Mouse (Mus musculus) 416B (cell line): Measurements from ENCODE around the gene Eml5.
A peak's percentile ranks its signal among the peaks of the same experiment; 100 is the strongest.

ENCODE experiments used
- DNase-seq: peaks from one replicate; pipeline ENCODE4 v3.0.0; 2011; ENCODE audit warnings: low read depth

Gene Eml5

DNA sequence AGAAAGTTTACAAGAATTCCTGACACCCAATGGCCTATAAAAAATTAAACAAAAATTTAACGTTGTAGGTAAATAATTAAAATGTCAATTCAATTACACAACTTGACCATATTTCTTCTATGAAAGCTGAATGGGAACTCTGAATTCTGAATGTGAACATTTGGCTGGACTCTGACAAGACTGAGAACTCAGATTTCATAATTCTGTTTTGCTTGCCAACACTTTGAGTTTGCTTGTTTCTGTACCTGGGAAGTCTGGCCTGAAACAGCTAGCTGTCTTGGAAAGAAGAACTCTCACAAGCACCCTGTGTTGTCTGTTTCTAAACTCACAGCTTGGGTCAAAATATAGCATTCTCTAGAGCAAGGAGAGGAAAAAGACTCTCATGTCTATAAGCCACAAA is 67.4 kb downstream of the Eml5 start:
- DNase-seq = no peak

DNA sequence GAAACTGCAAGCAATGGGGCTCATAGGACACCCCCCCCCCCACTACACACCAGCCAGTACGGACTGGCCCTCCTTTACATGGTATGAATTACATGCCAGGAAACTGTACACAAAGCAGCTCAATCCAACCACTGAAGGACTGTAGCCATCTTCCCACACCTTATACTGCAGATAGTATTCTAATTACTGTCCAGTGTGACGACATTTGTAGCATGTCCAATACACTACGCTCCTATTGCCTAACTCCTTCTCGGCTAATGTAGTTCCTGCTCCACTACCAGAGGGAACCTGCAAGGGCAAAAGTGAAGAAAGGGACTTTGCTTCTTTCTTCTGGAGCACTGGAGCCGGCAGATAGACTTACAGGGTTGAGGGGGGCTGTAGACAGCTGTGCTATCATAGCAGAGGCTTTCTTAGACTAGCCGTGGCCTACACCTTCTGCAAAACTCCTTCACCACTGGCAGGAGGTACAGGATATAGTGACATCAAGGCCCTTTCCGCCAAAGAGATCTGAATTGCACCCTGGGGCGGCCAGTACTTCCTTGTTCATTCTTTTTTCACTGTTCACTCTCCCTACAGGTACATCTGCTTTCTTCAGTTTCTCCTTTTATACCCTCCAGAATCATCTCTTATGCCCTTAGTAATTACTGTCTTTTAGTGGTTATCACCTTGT is 68.2 kb downstream of the Eml5 start:
- no peak for DNase-seq

DNA sequence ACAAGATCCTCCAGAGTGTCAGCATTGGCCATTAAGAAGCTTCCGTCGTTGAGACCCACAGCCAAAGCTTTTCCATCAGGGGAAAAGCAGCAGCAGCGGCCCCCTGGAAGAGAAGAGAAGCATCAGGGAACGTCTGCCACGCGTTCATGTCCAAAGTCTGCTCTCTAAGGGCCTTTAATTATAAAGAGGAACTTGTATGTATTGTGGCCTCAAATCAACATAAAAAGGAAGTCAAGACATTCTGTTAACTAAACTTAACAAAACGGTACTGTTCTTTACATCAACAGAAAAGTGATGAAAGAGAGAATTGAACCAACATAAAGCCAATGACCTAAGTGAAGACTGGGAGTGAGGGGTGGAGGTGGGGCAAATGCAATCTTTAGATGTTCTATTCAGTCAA is 70.2 kb downstream of the Eml5 start:
- DNase-seq = no peak

DNA sequence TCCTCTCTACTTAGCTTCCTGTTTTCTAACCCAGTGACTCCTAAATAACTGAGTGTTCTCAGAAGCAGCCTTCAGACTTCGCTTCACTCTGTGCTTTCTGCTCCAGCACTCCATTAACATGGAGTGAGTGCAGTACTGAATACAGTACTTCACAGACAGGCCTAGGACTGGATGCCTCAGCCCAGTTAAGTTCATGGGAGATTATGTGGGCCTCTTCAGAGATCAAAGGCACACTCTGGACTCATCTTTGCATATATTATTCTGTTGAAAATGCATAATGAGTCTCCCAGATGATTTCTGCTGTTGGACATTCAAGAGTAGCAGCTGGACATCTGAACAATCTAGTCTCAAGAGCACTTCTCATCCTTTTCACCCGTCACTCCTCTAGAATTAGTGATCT is 80.5 kb downstream of the Eml5 start:
- DNase-seq = no peak

DNA sequence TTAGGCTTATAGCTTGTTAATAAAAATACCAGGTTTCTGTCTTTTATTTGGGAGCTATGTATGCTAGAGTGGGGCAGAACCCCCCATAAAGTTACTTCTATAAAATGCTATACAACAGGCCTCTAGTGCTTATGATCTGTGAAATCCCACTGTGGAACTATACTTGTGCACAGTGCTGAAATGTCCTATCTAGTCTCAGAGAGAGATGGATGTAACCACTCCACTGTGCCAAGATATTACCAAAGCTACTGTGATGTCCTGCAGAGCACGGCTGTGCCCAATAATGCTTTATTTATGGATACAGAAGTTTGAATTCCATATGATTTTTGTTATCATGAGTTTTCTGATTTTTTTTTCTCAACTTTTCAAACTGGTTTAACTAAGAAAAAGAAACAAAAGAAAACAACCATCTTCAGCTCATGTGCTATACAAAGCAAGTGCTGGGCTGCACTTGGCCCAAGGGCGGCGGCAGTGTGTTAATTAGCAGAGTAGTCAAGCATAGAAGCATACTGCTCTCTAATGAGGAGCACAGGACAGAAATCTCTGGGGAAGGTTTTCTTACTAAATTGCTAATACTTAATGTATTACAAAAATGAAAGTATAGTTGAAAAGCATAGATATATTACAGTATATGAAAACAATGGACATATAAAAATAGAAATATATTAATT is 97.1 kb downstream of the Eml5 start:
- no peak for DNase-seq

DNA sequence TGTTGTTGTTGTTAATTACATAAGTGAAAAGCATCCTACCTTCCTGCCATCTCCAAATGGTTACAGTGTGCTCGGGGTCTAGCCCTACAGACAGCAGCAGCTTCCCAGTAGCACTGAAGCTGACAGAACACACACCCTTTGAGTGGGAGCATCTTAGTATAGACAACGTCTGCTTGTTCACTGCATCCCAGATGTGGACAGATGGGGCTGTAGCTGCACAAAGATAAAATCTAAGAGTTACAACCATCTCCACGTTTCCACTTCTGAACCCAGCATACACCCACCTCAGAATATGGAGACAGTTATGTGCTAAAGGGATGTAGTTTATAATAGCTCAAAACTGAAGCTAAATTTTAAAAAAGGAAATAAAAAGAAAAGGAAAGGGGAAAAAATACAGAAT is 99.0 kb downstream of the Eml5 start:
- DNase-seq = no peak

DNA sequence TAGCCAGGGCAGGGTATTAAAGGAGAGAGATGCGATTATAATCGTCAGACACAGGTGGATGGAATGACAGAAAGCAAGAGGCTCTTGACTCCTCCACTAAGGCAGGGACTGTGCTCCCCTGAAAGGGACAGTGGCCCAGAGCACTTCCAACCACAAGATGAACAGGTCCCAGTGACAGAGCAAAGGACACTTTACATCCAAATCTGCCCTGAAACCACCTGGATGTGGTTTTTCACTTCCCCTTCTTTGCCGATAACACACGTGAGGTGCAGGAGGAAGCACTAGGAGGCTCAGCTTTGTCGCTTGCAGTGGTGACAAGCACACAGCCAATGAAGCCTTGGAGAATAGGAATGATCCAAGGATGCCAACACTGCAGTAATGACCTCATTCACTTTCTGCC is 101.0 kb downstream of the Eml5 start:
- DNase-seq = peak; percentile 7

DNA sequence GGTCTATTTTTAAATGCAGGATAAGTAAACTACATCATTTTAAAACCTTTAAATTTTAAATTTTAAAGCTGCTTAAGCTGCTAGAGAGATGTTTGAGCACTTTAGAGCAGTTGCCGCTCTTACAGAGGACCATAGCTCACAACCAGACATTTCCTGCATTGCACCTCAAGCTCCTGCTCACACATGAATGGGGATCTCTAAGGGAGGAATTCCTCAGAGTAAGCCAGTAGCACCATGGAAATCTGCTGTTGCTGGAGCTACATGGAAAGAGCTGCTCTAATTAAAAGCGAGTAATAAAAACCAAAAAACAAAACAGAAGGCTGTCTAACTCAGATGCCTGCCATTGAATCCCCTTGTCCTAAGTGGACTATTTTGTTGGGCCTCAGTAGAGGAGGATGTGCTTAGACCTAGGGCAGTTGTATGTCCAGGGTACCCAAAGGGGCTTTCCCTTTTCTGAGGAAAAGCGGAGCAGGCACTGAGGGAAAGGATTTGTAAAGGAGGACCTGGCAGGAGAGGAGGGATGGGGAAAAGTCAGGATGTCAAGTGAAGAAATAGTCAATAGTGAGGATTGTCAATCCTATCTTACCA is 105.5 kb downstream of the Eml5 start:
- DNase-seq = no peak

DNA sequence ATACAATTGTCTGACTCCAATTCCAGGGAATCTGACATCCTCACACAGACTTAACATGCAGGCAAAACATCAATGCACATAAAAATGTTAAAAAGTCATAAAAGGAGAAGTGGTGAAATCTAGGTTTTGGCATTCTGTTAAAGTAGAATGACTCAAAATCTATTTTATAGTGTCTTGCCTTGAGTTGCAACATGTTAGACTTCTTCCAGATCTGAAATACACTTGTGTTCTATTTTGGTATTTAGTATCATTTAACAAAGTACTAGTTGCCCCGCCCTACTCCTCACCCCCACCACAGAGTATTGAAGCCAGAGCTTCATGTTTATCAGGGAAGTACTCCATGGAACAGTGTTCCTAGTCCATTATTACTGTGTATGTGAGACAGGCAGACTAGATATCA is 117.0 kb downstream of the Eml5 start:
- peak; percentile 13 for DNase-seq

DNA sequence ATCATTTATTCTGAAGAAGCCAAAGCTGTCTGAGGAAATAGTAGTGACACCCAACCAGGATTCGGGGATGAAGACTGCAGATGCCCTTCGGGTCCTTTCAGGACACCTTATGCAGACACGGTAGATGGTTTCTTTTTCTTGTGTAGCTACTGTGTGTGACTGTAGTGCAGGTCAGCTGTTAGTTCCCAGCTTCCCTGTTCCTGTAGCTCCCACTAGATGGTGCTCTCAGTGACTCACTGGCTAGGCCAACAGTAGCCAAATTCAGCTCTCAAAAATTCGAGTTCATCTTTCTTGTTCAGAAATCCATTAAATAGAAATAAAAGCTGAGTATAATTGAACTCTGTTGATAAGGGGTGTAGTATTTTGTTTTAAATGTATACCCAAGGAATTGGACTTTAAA is 122.1 kb downstream of the Eml5 start:
- DNase-seq = peak; percentile 58

DNA sequence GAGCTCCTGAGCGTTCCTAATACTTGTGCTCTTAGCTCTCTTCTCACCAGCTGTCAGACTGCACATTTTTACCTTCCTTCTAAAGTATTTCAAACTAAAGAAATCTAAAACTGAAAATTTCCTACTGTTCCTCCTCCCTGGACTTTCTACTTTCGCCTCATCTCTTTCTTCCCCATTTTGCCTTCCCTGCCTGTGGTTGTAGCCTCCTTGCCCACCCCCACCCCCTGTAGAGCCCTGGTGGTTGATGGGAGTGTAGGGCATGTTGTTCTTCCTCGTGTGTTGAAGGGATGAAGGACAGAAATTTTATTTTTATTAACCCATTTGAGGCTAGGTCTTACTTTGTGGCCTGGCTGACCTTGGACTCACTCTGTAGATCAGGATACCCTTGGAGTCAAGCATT is 123.8 kb downstream of the Eml5 start:
- no peak for DNase-seq

DNA sequence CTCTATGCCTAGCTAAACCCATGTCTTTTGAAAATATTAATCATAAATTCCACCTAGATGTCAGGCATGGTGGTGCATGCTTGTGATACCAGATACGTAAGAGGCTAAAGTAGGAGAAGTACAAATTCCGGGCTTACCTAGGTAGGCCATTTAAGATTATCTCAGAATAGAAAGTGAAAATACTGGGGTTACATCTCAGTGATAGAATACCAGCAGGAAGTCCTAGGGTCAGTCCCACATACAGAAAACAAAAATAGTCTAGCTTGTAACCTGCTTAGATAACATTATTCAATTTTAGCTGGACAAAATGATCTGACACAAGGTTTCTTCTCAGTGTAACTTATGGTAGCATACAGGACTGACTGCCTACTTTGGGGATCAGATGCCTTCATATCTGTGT is 135.0 kb downstream of the Eml5 start:
- no peak for DNase-seq

DNA sequence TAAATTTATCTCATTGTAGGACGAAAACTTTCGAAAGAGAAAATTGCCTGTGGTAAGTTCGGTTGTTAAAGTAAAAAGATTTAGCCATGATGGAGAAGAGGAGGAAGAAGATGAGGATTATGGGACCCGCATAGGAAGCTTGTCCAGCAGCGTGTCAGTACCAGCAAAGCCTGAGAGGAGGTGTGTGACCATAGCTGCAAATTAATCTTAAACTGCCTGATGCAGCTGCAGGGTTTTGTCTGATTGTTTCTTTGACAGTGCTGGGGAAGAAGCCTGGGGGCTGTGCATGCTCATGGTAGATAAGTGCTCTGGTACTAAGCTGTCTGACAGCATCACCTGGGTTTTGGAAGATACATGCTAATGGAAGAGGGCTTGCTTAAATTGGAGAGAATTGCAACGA is 141.6 kb downstream of the Eml5 start:
- no peak for DNase-seq

DNA sequence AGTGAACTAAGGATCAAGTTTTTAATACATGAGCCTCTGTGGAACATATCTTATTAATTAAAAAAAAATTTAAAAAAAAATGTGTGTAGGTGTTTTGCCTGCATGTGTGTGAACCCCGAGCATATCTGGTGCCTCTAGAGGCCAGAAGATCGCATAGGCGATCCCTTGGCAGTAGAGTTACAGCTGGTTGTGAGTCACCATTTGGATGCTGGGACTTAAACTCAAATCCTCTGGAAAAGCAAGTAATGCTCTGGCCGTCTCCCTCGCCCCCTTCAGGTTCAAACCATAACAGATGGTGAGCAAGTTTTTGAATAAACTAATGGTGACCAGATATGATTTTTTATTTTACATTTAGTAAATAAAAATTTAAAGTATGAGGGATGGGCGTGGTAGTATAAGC is 143.6 kb downstream of the Eml5 start:
- DNase-seq = no peak

DNA sequence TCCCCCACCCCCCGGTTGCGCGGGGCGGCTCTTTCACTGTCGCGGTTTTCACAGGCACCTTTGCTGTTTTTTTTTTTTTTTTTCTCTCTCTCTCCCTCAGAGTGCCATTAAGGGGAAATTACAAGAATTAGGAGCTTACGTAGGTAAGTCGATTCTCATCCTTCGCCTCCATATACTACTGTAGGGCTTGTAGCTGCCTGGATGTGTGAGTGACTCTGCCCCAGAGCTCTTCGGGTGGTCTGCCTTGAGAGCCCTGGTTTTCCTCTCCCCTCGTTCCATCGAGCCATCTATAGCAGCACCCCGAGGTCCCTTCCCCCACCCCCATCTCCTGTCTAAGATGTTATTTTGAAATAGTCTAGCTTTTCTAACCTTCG is 153.9 kb downstream of the Eml5 start:
- DNase-seq = peak; percentile 41

DNA sequence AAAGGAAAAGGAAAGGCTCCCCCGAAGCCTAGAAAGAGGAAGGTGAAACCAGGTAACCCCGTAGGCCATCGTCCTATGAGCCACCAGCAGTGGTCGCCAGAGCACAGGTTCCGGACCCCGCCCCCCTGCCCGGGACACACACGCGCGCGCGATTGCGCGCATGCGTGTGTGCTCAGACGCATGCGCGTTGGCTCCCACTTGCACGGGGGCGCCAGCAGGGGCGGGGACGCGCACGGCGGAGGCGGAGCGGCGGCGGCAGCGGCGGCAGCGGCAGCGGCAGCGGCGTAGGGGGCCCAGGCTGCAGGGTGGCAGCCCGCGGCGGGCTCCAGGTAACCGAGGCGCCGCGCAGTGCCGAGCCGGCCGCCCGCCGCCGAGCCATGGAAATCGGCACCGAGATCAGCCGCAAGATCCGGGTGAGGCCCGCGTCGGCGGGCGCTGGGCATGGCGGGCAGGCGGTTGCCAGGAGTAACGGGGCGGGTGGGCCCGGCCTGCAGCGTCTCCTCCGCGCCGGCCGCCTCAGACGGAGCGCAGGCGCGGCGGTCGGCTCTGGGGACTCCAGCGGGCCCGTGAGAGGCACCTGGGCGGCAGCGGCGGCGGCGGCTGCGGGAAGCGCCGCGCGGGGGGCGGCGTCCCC is 154.4 kb downstream of the Eml5 start, which contains the start of gene Zc3h14:
Gene Zc3h14 (plus strand): TSS at position 219 of the 634 bp plus-strand sequence.
- DNase-seq = peak; percentile 90

DNA sequence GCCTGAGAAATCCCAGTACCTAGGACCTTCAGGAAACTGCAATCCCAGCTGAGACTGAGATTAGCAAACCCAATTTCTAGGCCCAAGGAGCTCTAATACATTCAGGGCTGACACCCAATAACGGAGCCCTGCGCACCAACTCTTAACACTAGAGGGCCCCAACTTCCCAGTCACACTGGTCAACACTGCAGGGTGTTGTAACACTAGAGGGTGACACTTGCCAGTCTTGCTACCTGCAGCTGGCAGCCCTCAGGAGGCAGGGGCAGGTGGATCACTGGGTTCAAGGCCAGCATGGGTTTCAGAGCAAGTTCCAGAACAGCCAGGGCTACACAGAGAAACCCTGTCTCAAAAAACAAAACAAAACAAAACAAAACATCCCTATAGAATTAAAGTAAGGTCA is 155.2 kb downstream of the Eml5 start:
- peak; percentile 89 for DNase-seq

DNA sequence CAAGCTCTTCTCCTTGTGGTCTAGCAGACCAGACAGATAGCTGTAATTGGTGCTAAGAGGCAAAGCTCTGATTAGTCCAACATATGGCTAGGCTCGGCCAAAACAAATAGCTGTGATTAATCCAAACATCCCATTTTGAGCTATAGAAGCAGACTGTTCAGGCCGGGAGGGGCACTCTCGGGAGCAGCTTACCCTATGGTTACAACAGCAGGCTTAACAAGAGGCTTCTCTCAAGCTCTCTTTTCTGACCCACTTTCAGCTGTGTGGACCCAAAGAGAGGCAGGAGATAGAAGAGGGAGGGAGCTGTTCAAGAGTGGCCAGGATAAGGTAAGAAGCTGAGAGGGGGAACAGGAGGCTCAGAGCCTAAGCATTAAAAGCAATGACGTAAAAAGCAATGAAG is 155.7 kb downstream of the Eml5 start:
- DNase-seq = no peak

DNA sequence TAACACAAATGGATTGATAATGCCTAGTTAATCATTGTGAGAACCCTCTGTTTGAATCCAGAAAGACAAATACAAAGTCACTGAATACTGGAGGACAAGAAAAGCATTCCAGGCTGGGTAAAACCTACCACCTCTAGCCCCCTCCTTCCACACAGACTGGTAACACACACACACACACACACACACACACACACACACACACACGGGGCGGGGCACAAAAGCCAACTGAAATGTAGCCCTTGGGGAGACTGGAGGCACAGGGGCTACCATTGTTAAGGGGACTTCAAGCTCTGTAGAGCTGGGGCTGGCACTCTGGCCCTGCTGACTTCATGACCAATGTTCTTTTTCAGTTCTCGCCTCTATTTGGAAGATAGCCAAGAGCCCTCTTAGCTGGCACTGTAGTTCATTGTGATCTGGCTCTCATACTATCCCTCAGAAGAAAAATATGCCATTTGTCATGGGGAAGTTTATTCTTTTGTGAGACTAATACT is 160.2 kb downstream of the Eml5 start:
- DNase-seq = no peak

DNA sequence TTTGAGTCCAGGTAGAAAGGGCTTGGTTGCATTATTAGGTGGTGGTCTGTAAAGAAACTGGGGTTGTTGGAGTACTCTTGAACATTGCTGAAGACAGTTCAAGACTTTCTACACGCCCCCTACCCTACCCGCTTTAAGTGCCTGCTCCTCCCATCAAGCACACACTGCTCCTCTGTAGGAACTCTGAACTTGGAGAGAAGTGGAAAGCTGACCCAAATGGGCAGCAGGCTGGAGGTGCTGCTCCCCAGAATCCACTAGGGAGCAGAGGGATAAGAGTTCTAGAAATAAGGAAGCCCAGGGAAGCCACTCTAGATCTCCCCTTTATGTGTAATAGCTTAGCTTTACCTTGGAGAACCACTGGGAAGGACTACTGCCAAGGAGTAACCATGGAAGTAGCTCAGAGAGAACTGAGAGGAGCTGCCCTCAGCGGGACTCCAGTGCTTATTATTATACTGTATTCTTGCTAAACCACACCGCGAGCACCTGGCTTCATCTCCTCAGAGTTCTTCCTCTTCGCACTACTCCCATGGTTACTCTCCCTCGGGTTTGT is 163.4 kb downstream of the Eml5 start:
- DNase-seq = no peak

DNA sequence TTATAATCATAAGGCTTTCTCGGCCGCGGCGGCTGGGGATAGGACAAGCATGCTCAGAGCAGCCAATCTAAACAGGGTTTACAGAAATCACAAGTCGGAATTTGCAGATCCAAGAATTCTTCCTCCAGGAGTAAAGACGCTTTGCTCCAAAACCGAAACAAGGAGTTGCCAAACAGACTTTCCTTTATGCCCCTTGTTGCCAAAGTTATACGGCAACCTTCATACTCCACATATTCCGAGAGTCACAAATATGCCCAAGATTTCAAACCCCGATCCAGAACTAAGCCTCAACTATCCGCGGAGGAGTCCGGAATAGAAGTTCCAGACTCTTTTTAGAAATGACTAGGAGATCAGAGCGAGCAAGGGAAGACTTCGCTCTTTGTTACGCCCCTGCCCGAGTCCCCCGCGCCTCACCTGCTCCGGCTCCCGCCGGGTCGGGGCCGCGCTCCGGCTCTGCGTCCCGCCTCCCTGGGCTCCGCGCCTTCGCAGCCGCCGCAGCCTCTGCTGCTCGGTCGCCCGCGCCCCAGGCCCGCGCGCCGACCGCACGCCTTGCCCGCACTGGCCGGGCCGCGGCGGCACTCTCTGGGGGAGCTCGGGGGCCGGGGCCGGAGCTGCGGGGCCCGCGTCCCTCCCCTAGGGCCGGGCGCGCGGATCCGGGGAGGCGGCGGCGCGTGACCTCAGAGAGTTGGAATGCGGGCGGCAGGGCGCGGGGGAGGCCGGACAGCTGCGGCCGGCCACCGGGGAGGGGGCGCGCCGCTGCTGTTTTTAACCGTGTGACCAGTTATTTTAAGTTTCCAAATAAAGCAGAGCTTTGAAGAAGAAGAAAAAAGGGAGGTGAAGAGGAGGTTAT is 164.1 kb downstream of the Eml5 start, which contains the start of gene Ptpn21:
Gene Ptpn21 (minus strand): TSS at position 455 of the 850 bp plus-strand sequence.
- DNase-seq = no peak
